Mouse (Mus musculus) midbrain, embryonic 14.5 days (tissue): ENCODE measurements around the gene Pcdh9. TPM values are rescaled to one million over a fixed set of nuclear protein-coding genes. Genes with fewer than 3 reads are reported as not detected.
A peak's percentile ranks its signal among the peaks of the same experiment; 100 is the strongest.

Experiments
- ATAC-seq: fragments of 200-750 bp; cut with Nextera tagmentation; 2 replicates; pipeline ENCODE4 v1.8.0; 2017; ENCODE audit warnings: moderate number of reproducible peaks, moderate library complexity; ENCODE audit not compliant: low FRiP score, low TSS enrichment
- DNase-seq: peaks from one replicate; pipeline ENCODE4 v3.0.0-alpha.2; 2015
- H3K27ac ChIP-seq: fragments of 300-500 bp; sonication (generic); replicated peaks from 2 replicates; pipeline ENCODE4 v1.5.1; 2014; ENCODE audit warnings: mild to moderate bottlenecking, low read depth, low read length, moderate library complexity
- H3K27me3 ChIP-seq: fragments of 300-500 bp; sonication (generic); 2 replicates; pipeline ENCODE4 v1.6.1; 2014; ENCODE audit warnings: low read length, control low read depth, mixed read lengths; ENCODE audit not compliant: control insufficient read depth, insufficient read depth
- H3K36me3 ChIP-seq: fragments of 300-500 bp; sonication (generic); 2 replicates; pipeline ENCODE4 v1.6.1; 2014; ENCODE audit warnings: low read length, control low read depth; ENCODE audit not compliant: control insufficient read depth, insufficient read depth
- H3K4me1 ChIP-seq: fragments of 300-500 bp; sonication (generic); 2 replicates; pipeline ENCODE4 v1.6.1; 2014; ENCODE audit warnings: mild to moderate bottlenecking, antibody characterized with exemption, low read length, control low read depth; ENCODE audit not compliant: control insufficient read depth, insufficient read depth
- H3K4me2 ChIP-seq: fragments of 300-500 bp; sonication (generic); 2 replicates; pipeline ENCODE4 v1.6.1; 2014; ENCODE audit warnings: mild to moderate bottlenecking, low read length, moderate library complexity
- H3K4me3 ChIP-seq: fragments of 300-500 bp; sonication (generic); replicated peaks from 2 replicates; pipeline ENCODE4 v1.5.1; 2014; ENCODE audit warnings: low read depth, low read length
- H3K9ac ChIP-seq: fragments of 300-500 bp; sonication (generic); replicated peaks from 2 replicates; pipeline ENCODE4 v1.6.1; 2014; ENCODE audit warnings: mild to moderate bottlenecking, low read length, moderate library complexity
- H3K9me3 ChIP-seq: fragments of 300-500 bp; sonication (generic); 2 replicates; pipeline ENCODE4 v1.6.1; 2016; ENCODE audit warnings: low read length, control low read depth, mixed read lengths; ENCODE audit not compliant: control insufficient read depth
- WGBS: fragments of 180-500 bp; shearing (Covaris S2); extraction: QIAGEN DNeasy Blood & Tissue Kit; methylation state at CpG from one replicate; pipeline ENCODE4 v1.1.7; 2014; 5-methylcytosine and 5-hydroxymethylcytosine counted together
- polyA plus RNA-seq: library from polyadenylated mRNA; unstranded; fragments of >200 nt; fragmentation: Nextera tagmentation; extraction: Ambion mirVana; gene quantifications from 2 replicates; pipeline ENCODE4 v1.2.1, GENCODE M21; 2014

The Pcdh9 gene
- polyA plus RNA-seq, 1 experiment from 2014 or later: 131 TPM

- Histone ChIP-seq H3K4me3 (no peak overlapping the region), H3K27ac (no peak overlapping the region), H3K36me3 (no peaks in the 10 kb centered on the region), H3K9ac (no peak overlapping the region), H3K4me2 (no peak overlapping the region), H3K9me3 (no peaks in the 10 kb centered on the region), H3K4me1 (no peaks in the 10 kb centered on the region), H3K27me3 (no peaks in the 10 kb centered on the region)
- ATAC-seq (no peak), DNase-seq (no peak)
- WGBS: 85% methylated on average over 6 of the region's 6 CpGs
These were observed 58.0 kb downstream of the Pcdh9 start for GRCm38 (mm10) chr14:93832511-93832910.

GRCm38 (mm10) chr14:93827159-93827558, 63.3 kb downstream of the Pcdh9 start:
- no peaks in the 10 kb centered on the region for H3K36me3 ChIP-seq
- H3K9ac ChIP-seq: no peak overlapping the region
- no peaks in the 10 kb centered on the region for H3K9me3 ChIP-seq
- peaks cover 10% of the 10 kb centered on the region for H3K4me1 ChIP-seq
- no peak overlapping the region for H3K4me3 ChIP-seq
- ATAC-seq: no peak
- H3K27ac ChIP-seq: no peak overlapping the region
- DNase-seq: no peak
- WGBS: 32% methylated on average over 6 of the region's 6 CpGs
- no peak overlapping the region for H3K4me2 ChIP-seq
- H3K27me3 ChIP-seq: no peaks in the 10 kb centered on the region

GRCm38 (mm10) chr14:93826042-93826462, 64.4 kb downstream of the Pcdh9 start:
- WGBS: 18% methylated on average over 6 of the region's 6 CpGs
- DNase-seq: peak; percentile 61
- no peaks in the 10 kb centered on the region for H3K36me3 ChIP-seq
- H3K27ac ChIP-seq: peak overlapping the region; percentile 55
- no peak overlapping the region for H3K9ac ChIP-seq
- peaks cover 10% of the 10 kb centered on the region for H3K4me1 ChIP-seq
- no peak overlapping the region for H3K4me2 ChIP-seq
- no peaks in the 10 kb centered on the region for H3K27me3 ChIP-seq
- no peak overlapping the region for H3K4me3 ChIP-seq
- ATAC-seq: no peak
- H3K9me3 ChIP-seq: no peaks in the 10 kb centered on the region

- Histone ChIP-seq H3K4me1 (no peaks in the 10 kb centered on the region), H3K27me3 (no peaks in the 10 kb centered on the region), H3K27ac (no peak overlapping the region), H3K36me3 (no peaks in the 10 kb centered on the region), H3K9ac (no peak overlapping the region), H3K9me3 (no peaks in the 10 kb centered on the region), H3K4me3 (no peak overlapping the region), H3K4me2 (no peak overlapping the region)
- 94% methylated on average over 4 of the region's 4 CpGs for WGBS
- DNase-seq (no peak), ATAC-seq (no peak)
These were observed 71.6 kb downstream of the Pcdh9 start for GRCm38 (mm10) chr14:93818845-93819244.

GRCm38 (mm10) chr14:93817591-93817990, 72.9 kb downstream of the Pcdh9 start:
- peak; percentile 43 for DNase-seq
- no peak overlapping the region for H3K4me2 ChIP-seq
- no peaks in the 10 kb centered on the region for H3K36me3 ChIP-seq
- H3K27me3 ChIP-seq: no peaks in the 10 kb centered on the region
- no peak overlapping the region for H3K9ac ChIP-seq
- H3K27ac ChIP-seq: no peak overlapping the region
- H3K9me3 ChIP-seq: no peaks in the 10 kb centered on the region
- ATAC-seq: no peak
- no peak overlapping the region for H3K4me3 ChIP-seq
- H3K4me1 ChIP-seq: no peaks in the 10 kb centered on the region
- WGBS: 66% methylated on average over 4 of the region's 4 CpGs

GRCm38 (mm10) chr14:93794530-93794929, 95.9 kb downstream of the Pcdh9 start:
- H3K9ac ChIP-seq: no peak overlapping the region
- H3K4me2 ChIP-seq: no peak overlapping the region
- H3K9me3 ChIP-seq: no peaks in the 10 kb centered on the region
- H3K27me3 ChIP-seq: no peaks in the 10 kb centered on the region
- H3K4me3 ChIP-seq: no peak overlapping the region
- no peaks in the 10 kb centered on the region for H3K4me1 ChIP-seq
- DNase-seq (no peak), ATAC-seq (no peak)
- no peaks in the 10 kb centered on the region for H3K36me3 ChIP-seq
- WGBS: 83% methylated on average over 3 of the region's 3 CpGs
- no peak overlapping the region for H3K27ac ChIP-seq

- Histone ChIP-seq H3K9ac (no peak overlapping the region), H3K36me3 (no peaks in the 10 kb centered on the region), H3K9me3 (no peaks in the 10 kb centered on the region), H3K4me3 (no peak overlapping the region), H3K27ac (no peak overlapping the region), H3K4me1 (no peaks in the 10 kb centered on the region), H3K27me3 (no peaks in the 10 kb centered on the region), H3K4me2 (no peak overlapping the region)
- 78% methylated on average over 4 of the region's 4 CpGs for WGBS
- DNase-seq: no peak
- ATAC-seq: no peak
These were observed 104.2 kb downstream of the Pcdh9 start for GRCm38 (mm10) chr14:93786234-93786633.

- Histone ChIP-seq H3K4me3 (no peak overlapping the region), H3K4me1 (no peaks in the 10 kb centered on the region), H3K4me2 (no peak overlapping the region), H3K27me3 (no peaks in the 10 kb centered on the region), H3K9me3 (no peaks in the 10 kb centered on the region), H3K27ac (no peak overlapping the region), H3K9ac (no peak overlapping the region), H3K36me3 (no peaks in the 10 kb centered on the region)
- WGBS: 16% methylated on average over 2 of the region's 2 CpGs
- DNase-seq: peak; percentile 56
- ATAC-seq: peak; percentile 46; the same call in 1 of the 2 replicates
These were observed 105.4 kb downstream of the Pcdh9 start for GRCm38 (mm10) chr14:93785031-93785430.

GRCm38 (mm10) chr14:93762855-93763254, 127.6 kb downstream of the Pcdh9 start:
- H3K27me3 ChIP-seq: no peaks in the 10 kb centered on the region
- H3K27ac ChIP-seq: no peak overlapping the region
- no peaks in the 10 kb centered on the region for H3K4me1 ChIP-seq
- 83% methylated on average over 2 of the region's 2 CpGs for WGBS
- no peaks in the 10 kb centered on the region for H3K36me3 ChIP-seq
- H3K4me2 ChIP-seq: no peak overlapping the region
- DNase-seq: no peak
- no peak overlapping the region for H3K9ac ChIP-seq
- H3K9me3 ChIP-seq: no peaks in the 10 kb centered on the region
- no peak overlapping the region for H3K4me3 ChIP-seq
- ATAC-seq: no peak
